Comparison of ENCODE assay signal across 8 mouse cellular contexts in genomic region chr6:50678826-50679485, GRCm38 (mm10). TPM values are rescaled to one million over a fixed set of nuclear protein-coding genes. Genes with fewer than 3 reads are reported as not detected.
A peak's percentile ranks its signal among the peaks of the same experiment; 100 is the strongest.
DNase-seq lines count a peak whose midpoint lies in the region; ATAC-seq and TF ChIP-seq lines count a peak whose summit lies in the region.

No protein-coding gene starts in this region.

- dilution Hi-C loops in CH12.LX (cut with MboI; ENCODE audit: extremely low pct_ligation_motif_present, extremely low pct_unique_long_range_greater_than_20kb, low sequenced_read_pairs) = no loop called here

- H3K27ac ChIP-seq in CH12.LX (ENCODE audit: insufficient read depth, low read depth) = no peak overlapping the region
- no peak overlapping the region for H3K27ac ChIP-seq in thymus, adult 2 months (ENCODE audit: control insufficient read depth, insufficient read depth, low read length)

- DNase-seq in CH12.LX (ENCODE audit: extremely low read depth) = peak; percentile 64
- peak; percentile 89 for DNase-seq in brain, adult 2 months (ENCODE audit: low read depth, low spot score)
- peak; percentile 74 to 82 for DNase-seq in heart, postnatal 14 days
- DNase-seq in large intestine, adult 2 months (ENCODE audit: low read depth, low spot score) = peak; percentile 44
- peak; percentile 54 for DNase-seq in lung, adult 2 months
- DNase-seq in ovary, postnatal 10 days (ENCODE audit: low spot score) = peak; percentile 52
- DNase-seq in thymus, adult 2 months = peak; percentile 43

- peak; percentile 62; the same call in 1 of the 2 replicates for ATAC-seq in erythroblast, adult 5-6 weeks (replicated peaks; ENCODE audit: low FRiP score, poor library complexity, severe bottlenecking)

- no peaks in the 10 kb centered on the region for H3K4me1 ChIP-seq in CH12.LX (ENCODE audit: control insufficient read depth in 1 of 2, insufficient read depth in 2 of 2)
- H3K4me1 ChIP-seq in lung, adult 2 months (ENCODE audit: control insufficient read depth, insufficient read depth, low read length) = peaks cover 2% of the 10 kb centered on the region
- no peaks in the 10 kb centered on the region for H3K4me1 ChIP-seq in thymus, adult 2 months (replicated peaks; ENCODE audit: control insufficient read depth, insufficient read depth, low read length)

- TF ChIP-seq CTCF in CH12.LX (conservative IDR thresholded peaks at IDR 0.05 in 1 of 2, IDR thresholded peaks at IDR 0.05 in 1 of 2; ENCODE audit: low read depth in 2 of 2, low read length in 2 of 2) = peak; percentile 69 to 95
- TF ChIP-seq CTCF in lung, adult 2 months (IDR thresholded peaks at IDR 0.05; ENCODE audit: insufficient read depth, low read length) = peak; percentile 92
- peak; percentile 84 for TF ChIP-seq CTCF in thymus, adult 2 months (IDR thresholded peaks at IDR 0.05; ENCODE audit: borderline replicate concordance, control insufficient read depth, extremely low read depth, insufficient read depth, low read length, poor library complexity)

- TF ChIP-seq RAD21 in CH12.LX (IDR thresholded peaks at IDR 0.05; ENCODE audit: low read depth, low read length) = peak; percentile 93

- no peak overlapping the region for H3K4me3 ChIP-seq in CH12.LX (replicated peaks in 1 of 3; ENCODE audit: low read depth in 2 of 3, low read length in 2 of 3, poor library complexity in 1 of 3)
- no peak overlapping the region for H3K4me3 ChIP-seq in lung, adult 2 months (replicated peaks; ENCODE audit: extremely low read depth, low read depth, low read length)
- H3K4me3 ChIP-seq in thymus, adult 2 months (ENCODE audit: control insufficient read depth, insufficient read depth, low read length) = no peak overlapping the region

- WGBS in large intestine, adult 2 months = 27% methylated on average over 8 of the region's 8 CpGs
- 30% methylated on average over 8 of the region's 8 CpGs for WGBS in lung, adult 2 months
- 29% methylated on average over 8 of the region's 8 CpGs for WGBS in thymus, adult 2 months

- in situ Hi-C loops in CH12.LX (cut with MboI; ENCODE audit: low pct_ligation_motif_present, low pct_unique_long_range_greater_than_20kb, low sequenced_read_pairs) = loop anchor here (10.0 kb wide), 1 partner anchor 256 kb away; no protein-coding TSS in a partner anchor

- peaks cover 1% of the 10 kb centered on the region for H3K27me3 ChIP-seq in CH12.LX (replicated peaks)
- H3K27me3 ChIP-seq in thymus, adult 2 months (ENCODE audit: control insufficient read depth, insufficient read depth, low read length) = no peaks in the 10 kb centered on the region

- no peaks in the 10 kb centered on the region for H3K79me2 ChIP-seq in CH12.LX (replicated peaks; ENCODE audit: control insufficient read depth, extremely low read depth, insufficient read depth, poor library complexity, severe bottlenecking)

- intact Hi-C loops in heart, postnatal 14 days (cut with DNase I) = loop anchor here (1.0 to 2.0 kb wide), 3 partner anchors 127 to 490 kb away; no protein-coding TSS in a partner anchor

- H3K9ac ChIP-seq in CH12.LX (ENCODE audit: insufficient read depth, low read depth) = no peak overlapping the region

- H3K9me3 ChIP-seq in CH12.LX (replicated peaks; ENCODE audit: low read length) = no peaks in the 10 kb centered on the region

- H3K36me3 ChIP-seq in CH12.LX (replicated peaks in 1 of 2; ENCODE audit: control insufficient read depth in 1 of 2, insufficient read depth in 1 of 2, low read length in 1 of 2) = no peaks in the 10 kb centered on the region
- H3K36me3 ChIP-seq in thymus, adult 2 months (ENCODE audit: control insufficient read depth, insufficient read depth, low read length) = no peaks in the 10 kb centered on the region

- no peak for TF ChIP-seq POLR2A in CH12.LX (IDR thresholded peaks at IDR 0.05; ENCODE audit: low read depth, low read length)
- TF ChIP-seq POLR2A in lung, adult 2 months (IDR thresholded peaks at IDR 0.05; ENCODE audit: borderline replicate concordance, extremely low read depth, low read depth, low read length) = no peak
- TF ChIP-seq POLR2A in thymus, adult 2 months (IDR thresholded peaks at IDR 0.05; ENCODE audit: control insufficient read depth, extremely low read depth, insufficient read depth, low read length, poor library complexity) = no peak

- TF ChIP-seq EP300 in CH12.LX (IDR thresholded peaks at IDR 0.05; ENCODE audit: low read length) = no peak

- no peak overlapping the region for H3K4me2 ChIP-seq in CH12.LX (ENCODE audit: insufficient read depth, low read depth, poor library complexity, severe bottlenecking)

TF ChIP-seq in CH12.LX, 34 proteins besides CTCF, POLR2A, EP300 and RAD21:
- TF ChIP-seq ETS1 (conservative IDR thresholded peaks at IDR 0.05; ENCODE audit: low read depth, low read length) = no peak
- no peak for TF ChIP-seq PAX5 (IDR thresholded peaks at IDR 0.05; ENCODE audit: low read length)
- no peak for TF ChIP-seq RCOR1 (conservative IDR thresholded peaks at IDR 0.05; ENCODE audit: low read depth, low read length)
- no peak for TF ChIP-seq MXI1 (IDR thresholded peaks at IDR 0.05; ENCODE audit: low read depth, low read length)
- peak; percentile 27 for TF ChIP-seq ZC3H11A (IDR thresholded peaks at IDR 0.05; ENCODE audit: low read depth, low read length)
- TF ChIP-seq SMC3 (IDR thresholded peaks at IDR 0.05; ENCODE audit: low read depth, low read length) = peak; percentile 81
- no peak for TF ChIP-seq ZKSCAN1 (IDR thresholded peaks at IDR 0.05; ENCODE audit: borderline replicate concordance, low read depth, low read length)
- TF ChIP-seq UBTF (IDR thresholded peaks at IDR 0.05; ENCODE audit: low read depth, low read length) = no peak
- TF ChIP-seq HCFC1 (IDR thresholded peaks at IDR 0.05; ENCODE audit: low read depth, low read length) = no peak
- TF ChIP-seq ZMIZ1 (IDR thresholded peaks at IDR 0.05; ENCODE audit: low read depth, low read length) = no peak
- no peak for TF ChIP-seq USF1 (IDR thresholded peaks at IDR 0.05; ENCODE audit: low read depth, low read length)
- no peak for TF ChIP-seq E2F4 (IDR thresholded peaks at IDR 0.05; ENCODE audit: insufficient replicate concordance, low read depth, low read length)
TF ChIP-seq in CH12.LX: peak in this region for 2.

RNA-seq across cellular contexts. Expression of gene Npvf, which starts 24.7 kb away (rescaled TPM):
- total RNA-seq in CH12.LX (2012; rRNA removed) (not detected in 2 replicates), CH12.LX (2014; rRNA removed) (not detected in 2 replicates)
- polyA plus RNA-seq in CH12.LX (2012; ENCODE audit: insufficient read length, low read depth) = not detected in 2 replicates
- total RNA-seq in erythroblast, adult 5-6 weeks (2015; ENCODE audit: low replicate concordance) = not detected in 2 replicates
- total RNA-seq in erythroblast, adult 5-6 weeks (2017; ENCODE audit: low replicate concordance) = not detected in 2 replicates
- total RNA-seq in heart, postnatal 14 days (2021) = not detected
- polyA plus RNA-seq in large intestine, adult 2 months (2012; rRNA removed) = not detected in 2 replicates
- not detected in 2 replicates for polyA plus RNA-seq in lung, adult 2 months (2012; rRNA removed)
- not detected in 2 replicates for polyA plus RNA-seq in thymus, adult 2 months (2012; rRNA removed)
